Mouse (Mus musculus) cortical plate, adult 2 months (tissue): ENCODE results near the gene Atp6v0d1.

ENCODE experiments used
- CTCF ChIP-seq: fragments of 200-500 bp; IDR thresholded peaks from 2 replicates; pipeline ENCODE4 v1.5.1; 2011; ENCODE audit warnings: mild to moderate bottlenecking, control low read depth, low read length; ENCODE audit not compliant: insufficient read depth; ENCODE audit errors: extremely low read depth
- POLR2A ChIP-seq: fragments of 200-500 bp; IDR thresholded peaks from 2 replicates; pipeline ENCODE4 v1.6.1; 2011; ENCODE audit warnings: mild to moderate bottlenecking, low read length, control low read depth; ENCODE audit not compliant: insufficient read depth; ENCODE audit errors: extremely low read depth

DNA sequence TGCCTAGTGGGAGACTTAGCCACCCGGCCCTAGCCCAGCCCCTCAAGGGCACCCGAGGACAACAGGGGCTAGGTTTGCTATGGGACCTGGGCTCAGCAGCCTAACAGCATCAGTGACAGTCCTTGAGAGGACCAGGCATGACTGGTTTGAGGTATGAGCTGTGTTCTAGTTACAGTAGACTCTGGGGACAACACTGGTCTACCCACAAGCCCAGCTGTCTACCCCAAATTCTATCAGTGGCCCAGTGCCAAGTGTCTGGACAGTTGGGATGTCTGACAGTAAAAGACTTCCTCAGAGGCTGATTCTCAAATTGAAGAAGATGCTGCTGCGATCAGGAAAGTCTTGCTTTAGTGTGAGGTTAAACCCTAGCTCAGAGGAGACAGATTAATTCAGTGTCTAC, 20.6 kb downstream of the Atp6v0d1 start:
- TF ChIP-seq CTCF = no peak
- TF ChIP-seq POLR2A = no peak
